Mouse (Mus musculus) WW6 (cell line): ENCODE results near the gene Acsbg1.
"Not testable (repeated sequence)": the region's sequence is repeated elsewhere in the genome, so short reads cannot be mapped to it uniquely, and the experiment has no call there.

Experiments
- DNase-seq: peaks from one replicate; pipeline ENCODE4 v3.0.0-alpha.2; 2013; ENCODE audit warnings: low read depth, low spot score

Gene Acsbg1

GRCm38 (mm10) chr9:54614182-54614850 is 47.4 kb downstream of the Acsbg1 start:
- DNase-seq, result peak; percentile 29

DNA sequence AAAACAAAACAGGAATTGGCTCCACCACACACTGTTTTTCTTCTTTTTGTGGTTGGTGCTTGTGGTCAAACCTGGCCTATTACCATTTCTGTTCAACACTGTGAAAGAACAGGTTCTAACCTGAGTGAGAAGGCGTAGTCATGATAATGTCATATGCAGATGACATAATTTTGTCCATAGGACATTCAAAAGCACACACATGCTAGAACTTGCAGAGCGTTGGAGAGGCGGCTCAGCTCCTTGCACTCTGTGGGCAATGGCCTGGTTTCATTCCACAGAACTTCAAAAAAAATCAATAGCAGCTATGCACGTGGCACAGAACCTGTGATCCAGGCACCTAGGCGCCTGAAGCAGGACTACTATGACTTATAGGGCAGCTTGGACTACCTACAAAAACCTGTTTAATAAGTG is 48.9 kb downstream of the Acsbg1 start:
- no peak for DNase-seq

DNA sequence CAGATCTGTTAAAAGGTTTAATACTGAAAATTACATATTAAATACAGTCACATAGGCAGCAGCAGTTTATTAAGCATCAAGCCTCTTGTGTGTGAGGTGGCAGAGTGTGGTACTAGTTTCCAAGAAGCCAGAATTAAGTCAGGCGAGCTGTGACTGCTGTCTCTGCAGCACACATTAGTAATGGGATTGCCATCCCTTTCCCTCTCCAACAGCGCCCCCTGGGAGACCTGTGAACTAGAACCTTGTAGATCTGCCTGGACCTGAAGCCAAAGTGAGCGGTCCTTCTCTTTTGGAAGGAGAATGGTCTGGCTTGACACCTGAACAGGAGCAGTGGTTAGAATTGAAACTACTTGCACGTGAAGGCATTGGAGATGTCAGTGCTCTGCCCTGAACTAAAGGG is 56.8 kb downstream of the Acsbg1 start:
- DNase-seq, result no peak

- DNase-seq, result no peak
Observed at GRCm38 (mm10) chr9:54604131-54604654, 57.5 kb downstream of the Acsbg1 start.

DNA sequence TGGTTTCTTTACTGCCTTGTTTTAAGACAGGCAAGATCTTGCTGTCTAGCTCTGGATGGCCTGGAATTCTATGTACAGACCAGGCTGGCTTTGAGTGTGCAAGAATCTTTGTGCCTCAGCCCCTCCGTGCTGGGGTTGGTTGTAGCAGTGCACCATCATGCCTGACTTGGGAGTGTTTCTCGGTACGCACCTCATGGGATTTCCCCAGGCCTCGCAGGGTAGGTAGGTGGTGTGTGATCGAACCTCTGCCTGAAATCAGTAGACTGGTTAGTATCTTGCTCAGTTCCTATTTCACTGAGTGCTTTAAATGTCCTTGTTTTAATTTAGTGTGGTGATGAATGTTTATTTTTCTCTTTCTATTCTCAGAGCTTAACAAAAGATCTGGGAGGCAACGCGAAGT is 58.8 kb downstream of the Acsbg1 start:
- DNase-seq, result no peak

- DNase-seq, result no peak
Observed at GRCm38 (mm10) chr9:54602386-54602785, 59.3 kb downstream of the Acsbg1 start.

DNA sequence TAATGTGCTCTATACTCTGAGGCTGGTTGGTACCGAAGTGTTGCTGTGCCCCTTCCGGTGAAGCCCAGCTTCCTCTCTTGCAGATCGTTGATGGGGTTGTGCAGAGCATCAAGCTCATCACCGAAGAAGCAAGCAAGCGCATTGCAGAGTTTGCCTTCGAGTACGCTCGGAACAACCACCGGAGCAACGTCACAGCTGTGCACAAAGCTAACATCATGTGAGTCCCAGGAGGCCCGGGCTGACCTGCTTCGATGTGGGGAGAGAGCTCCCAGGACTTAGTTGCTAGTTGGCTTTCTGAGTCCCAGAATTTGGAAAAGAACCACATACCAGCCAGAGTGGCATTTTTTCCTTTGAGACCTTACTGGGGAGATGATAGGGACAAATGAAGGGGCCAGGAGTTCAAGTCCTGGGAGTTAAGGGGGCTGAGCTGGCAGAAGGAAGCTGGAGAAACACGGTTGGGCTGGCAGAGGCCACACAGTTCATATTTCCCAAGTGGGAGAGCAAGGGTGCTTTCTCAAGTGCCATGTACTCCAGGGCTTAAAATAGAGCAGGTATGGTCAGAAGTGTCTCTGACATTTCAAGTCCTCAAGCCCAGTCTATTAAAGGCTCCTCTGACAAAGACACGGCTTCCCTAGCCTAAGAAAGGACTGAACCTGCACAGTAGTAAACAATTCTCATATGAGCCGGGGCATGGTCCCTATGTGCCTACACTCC is 64.8 kb downstream of the Acsbg1 start:
- DNase-seq, result no peak

- DNase-seq, result peak; percentile 43
Observed at GRCm38 (mm10) chr9:54593652-54594051, 68.0 kb downstream of the Acsbg1 start.

GRCm38 (mm10) chr9:54587863-54588262 is 73.8 kb downstream of the Acsbg1 start:
- DNase-seq, result no peak

GRCm38 (mm10) chr9:54586199-54587061 is 75.2 kb downstream of the Acsbg1 start, which contains the start of gene Idh3a:
Idh3a (plus strand) TSS chr9:54586334.
- peak; percentile 83 for DNase-seq

- DNase-seq, result no peak
Observed at GRCm38 (mm10) chr9:54585839-54586198, 75.9 kb downstream of the Acsbg1 start.

GRCm38 (mm10) chr9:54584127-54584526 is 77.5 kb downstream of the Acsbg1 start:
- DNase-seq, result not testable (repeated sequence)

DNA sequence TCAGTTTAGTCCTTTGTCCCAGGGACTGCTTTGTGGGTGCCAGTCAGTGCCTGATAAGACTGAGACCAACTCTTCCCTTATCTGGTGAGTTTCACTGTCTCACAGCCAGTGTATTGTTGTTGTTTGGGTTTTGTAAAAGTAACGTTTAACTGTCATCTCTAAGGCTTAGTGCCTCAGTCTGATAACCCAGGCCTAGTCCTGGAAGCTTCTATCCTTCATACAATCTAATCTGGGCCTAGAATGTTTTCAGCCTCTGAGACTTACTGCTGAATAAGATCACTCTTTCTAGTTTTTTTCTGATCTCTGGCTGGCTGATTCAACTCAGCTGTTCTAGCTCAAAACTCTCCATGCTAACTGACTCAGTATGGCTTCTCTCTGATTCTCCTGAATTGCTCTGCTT is 78.0 kb downstream of the Acsbg1 start:
- no peak for DNase-seq

DNA sequence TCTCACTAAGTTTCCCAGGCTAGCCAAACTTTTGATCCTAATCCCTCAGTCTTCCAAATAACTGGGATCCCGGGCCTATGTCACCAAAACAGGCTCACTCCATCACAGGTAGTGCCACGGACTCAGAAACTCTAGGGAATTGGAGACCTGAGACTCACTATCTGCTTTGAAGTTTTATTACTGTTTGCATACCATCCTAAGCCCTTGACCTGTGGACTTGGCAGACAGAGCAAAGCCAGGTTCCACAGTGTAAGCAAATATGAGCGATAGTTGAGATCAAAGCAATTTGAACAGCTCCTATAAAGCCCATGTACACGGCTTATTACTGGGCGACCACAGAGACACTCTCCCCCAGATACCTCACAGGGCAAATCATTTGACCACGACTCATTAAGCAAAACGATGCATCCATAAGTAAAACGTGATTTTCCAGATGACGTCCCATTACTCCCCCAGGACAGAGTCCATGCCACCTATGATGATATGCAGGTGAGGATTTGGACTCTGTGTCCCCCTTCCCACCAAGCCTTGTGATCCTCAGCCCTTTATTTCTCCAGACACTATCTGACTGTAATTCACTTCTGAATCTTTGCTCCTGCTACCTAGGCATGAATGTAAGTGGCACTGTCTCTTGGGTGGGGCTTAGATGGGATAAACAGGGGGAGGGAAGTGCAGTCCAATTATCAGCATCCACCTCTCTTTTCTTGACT is 90.4 kb downstream of the Acsbg1 start:
- DNase-seq, result no peak

DNA sequence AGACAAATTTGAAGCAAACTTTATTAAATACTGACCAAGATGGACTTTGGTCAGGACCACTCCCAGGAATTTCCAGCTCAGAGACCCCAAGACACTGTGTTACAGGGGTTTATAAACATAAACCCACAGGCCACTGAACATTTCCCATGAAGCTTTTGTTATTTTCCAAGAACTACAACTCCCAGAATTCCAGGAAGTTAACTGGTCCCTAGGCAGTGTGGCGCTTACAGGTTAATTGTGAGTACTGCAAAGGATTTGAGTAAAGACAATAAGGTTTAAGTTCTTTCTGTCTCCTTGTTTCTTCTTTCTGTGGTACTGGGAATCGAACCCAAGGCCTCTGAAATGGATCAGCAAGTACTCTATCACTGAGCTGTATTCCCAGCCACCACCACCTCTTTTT is 92.9 kb downstream of the Acsbg1 start:
- DNase-seq, result no peak

- DNase-seq, result no peak
Observed at GRCm38 (mm10) chr9:54566958-54567357, 94.7 kb downstream of the Acsbg1 start.

- no peak for DNase-seq
Observed at GRCm38 (mm10) chr9:54560831-54561601, 100.7 kb downstream of the Acsbg1 start.

- peak; percentile 14 for DNase-seq
Observed at GRCm38 (mm10) chr9:54559771-54560471, 101.7 kb downstream of the Acsbg1 start, which contains the start of gene Cib2. Cib2 (minus strand) TSS chr9:54560218.

DNA sequence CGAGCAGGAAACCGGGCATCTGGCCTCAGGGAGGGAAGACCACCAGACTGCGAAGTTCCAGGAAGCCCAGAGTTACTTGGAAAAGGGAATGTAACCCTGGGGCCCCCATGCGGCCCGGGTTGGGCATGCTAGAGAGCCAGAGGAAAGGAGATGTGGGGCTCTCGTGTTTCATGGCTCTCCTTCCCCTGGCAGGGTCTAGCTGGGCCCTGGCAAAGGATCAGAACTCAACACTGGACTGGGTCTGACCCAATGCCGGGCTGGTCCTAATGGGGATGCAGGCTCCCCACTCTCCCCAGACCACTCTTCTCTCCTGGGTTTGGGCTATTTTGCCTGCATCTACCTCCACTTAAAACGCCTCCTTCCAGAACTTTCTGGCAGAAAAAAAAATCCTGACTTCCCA is 102.9 kb downstream of the Acsbg1 start:
- no peak for DNase-seq

DNA sequence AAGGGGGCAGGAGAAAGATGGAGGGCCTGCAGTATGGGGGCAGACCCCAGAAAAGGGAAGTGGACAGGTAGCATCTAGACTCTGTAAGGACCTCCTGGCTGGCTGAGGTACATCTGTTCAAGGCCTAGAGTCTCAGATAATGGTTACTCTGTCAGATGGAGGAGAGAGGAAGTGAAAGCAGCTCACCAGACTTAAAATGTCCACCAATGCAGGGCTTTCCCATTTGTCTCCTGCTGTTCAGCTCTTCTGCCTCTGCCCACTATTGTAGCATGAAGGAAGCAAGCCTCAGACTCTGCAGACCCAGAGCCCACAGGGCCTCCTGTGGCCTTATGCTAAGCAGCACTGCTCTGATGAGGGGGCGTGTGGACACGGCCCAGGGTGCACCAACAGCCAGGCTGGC is 106.6 kb downstream of the Acsbg1 start:
- DNase-seq, result no peak
